Mouse (Mus musculus) adrenal gland, adult 2 months (tissue): Measurements from ENCODE around the gene Eef1akmt4. TPM values are rescaled to one million over a fixed set of nuclear protein-coding genes. Genes with fewer than 3 reads are reported as not detected.
"Not testable (repeated sequence)": the region's sequence is repeated elsewhere in the genome, so short reads cannot be mapped to it uniquely, and the experiment has no call there.

Experiments
- DNase-seq: peaks from one replicate; pipeline ENCODE4 v3.0.0; 2021
- microRNA-seq, 2 experiments: library from miRNA; unstranded; fragments of <30 nt; microRNA quantifications; one replicate each; pipeline ENCODE4 v1.2.0; 2021
- polyA plus RNA-seq: library from polyadenylated mRNA; depleted of rRNA; stranded (reverse); fragments of >200 nt; gene quantifications from 2 replicates; pipeline ENCODE4 v1.2.3, GENCODE M21; 2012; rRNA removed
- total RNA-seq, 2 experiments: library from RNA; stranded (reverse); gene quantifications; 2 replicates each; pipeline ENCODE4 v1.2.3; 2021

Eef1akmt4 gene
- total and polyA plus RNA-seq, 3 experiments = 9.2 to 9.5 (median 9.2) TPM

GRCm38 (mm10) chr16:20623211-20623610 lies 11.8 kb downstream of the Eef1akmt4 start:
- DNase-seq = no peak

DNA sequence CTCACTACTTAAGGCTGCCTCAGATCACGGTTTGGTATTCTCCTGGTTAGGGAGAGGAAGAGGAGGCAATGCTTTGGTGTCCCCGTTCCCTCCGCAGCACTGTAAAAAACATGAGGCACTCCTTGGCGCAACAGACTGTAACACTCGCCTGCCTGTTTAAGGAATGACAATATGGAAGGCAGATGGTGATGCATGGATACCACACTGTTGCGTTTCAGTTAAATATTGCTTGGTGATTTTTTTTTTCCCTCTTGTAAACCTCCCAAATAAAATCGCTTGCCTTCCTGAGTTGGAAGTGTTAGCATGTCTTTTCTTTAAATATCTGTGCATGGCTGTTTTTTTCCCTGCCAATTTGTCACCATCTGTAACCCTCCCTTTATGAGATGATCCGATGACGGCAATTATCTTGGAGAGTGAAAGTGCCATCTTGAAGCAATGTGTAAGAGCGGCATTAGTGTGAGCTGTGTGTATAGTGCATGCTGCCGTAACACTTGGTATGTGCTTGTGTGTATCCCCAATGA lies 17.5 kb downstream of the Eef1akmt4 start:
- DNase-seq = no peak

- peak; percentile 54 for DNase-seq
Measured at GRCm38 (mm10) chr16:20629731-20630634, 18.6 kb downstream of the Eef1akmt4 start, which contains the start of gene Ece2. Gene Ece2 (plus strand): TSS chr16:20629828.

GRCm38 (mm10) chr16:20637410-20637809 lies 26.0 kb downstream of the Eef1akmt4 start:
- no peak for DNase-seq

DNA sequence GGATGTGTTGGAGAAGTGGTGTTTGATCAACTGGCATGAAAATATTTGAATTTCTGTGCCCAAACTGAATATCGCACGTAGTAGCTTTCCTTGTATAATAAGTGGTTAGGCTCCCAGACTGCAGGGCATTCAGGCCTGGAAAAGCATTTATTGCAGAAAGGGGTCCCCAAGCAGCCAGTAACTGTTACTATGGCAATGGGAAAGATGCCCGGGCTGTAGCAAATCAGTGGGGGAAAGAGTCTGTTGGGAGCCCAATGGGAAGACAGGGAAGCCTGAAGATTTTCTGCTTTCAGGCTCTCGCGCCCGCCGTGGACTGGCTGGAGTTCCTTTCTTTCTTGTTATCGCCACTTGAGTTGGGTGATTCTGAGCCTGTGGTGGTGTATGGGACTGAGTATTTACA lies 27.0 kb downstream of the Eef1akmt4 start:
- no peak for DNase-seq

DNA sequence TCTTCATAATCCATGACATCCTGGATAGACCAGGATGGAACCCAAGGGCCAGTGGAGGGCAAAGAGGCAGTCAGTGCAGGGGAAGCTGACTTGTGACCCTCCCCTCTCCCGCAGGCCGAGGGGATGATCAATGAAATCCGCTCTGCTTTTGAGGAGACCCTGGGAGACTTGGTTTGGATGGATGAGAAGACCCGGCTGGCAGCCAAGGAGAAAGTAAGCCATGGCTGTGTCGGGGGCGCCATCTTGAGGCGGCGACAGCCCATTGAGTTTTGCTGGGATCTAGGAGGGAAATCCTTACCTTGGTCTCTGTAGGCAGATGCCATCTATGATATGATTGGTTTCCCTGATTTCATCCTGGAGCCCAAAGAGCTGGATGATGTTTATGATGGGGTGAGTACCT lies 30.8 kb downstream of the Eef1akmt4 start:
- DNase-seq = peak; percentile 80

DNA sequence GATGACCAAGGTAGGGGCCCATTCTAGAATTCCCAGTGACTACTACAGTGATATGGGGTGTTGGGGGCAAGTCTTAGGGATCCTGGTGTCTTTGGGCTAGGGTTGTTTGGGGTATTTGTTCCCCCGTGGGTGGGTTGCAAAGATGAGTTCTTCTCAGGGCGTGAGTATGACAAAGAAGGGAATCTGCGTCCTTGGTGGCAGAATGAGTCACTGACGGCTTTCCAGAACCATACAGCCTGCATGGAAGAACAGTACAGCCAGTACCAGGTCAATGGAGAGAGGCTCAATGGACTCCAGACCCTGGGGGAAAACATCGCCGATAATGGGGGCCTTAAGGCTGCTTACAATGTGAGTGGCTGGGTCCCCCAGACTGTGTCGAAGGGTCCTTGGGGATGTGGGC lies 32.5 kb downstream of the Eef1akmt4 start:
- peak; percentile 80 for DNase-seq

DNA sequence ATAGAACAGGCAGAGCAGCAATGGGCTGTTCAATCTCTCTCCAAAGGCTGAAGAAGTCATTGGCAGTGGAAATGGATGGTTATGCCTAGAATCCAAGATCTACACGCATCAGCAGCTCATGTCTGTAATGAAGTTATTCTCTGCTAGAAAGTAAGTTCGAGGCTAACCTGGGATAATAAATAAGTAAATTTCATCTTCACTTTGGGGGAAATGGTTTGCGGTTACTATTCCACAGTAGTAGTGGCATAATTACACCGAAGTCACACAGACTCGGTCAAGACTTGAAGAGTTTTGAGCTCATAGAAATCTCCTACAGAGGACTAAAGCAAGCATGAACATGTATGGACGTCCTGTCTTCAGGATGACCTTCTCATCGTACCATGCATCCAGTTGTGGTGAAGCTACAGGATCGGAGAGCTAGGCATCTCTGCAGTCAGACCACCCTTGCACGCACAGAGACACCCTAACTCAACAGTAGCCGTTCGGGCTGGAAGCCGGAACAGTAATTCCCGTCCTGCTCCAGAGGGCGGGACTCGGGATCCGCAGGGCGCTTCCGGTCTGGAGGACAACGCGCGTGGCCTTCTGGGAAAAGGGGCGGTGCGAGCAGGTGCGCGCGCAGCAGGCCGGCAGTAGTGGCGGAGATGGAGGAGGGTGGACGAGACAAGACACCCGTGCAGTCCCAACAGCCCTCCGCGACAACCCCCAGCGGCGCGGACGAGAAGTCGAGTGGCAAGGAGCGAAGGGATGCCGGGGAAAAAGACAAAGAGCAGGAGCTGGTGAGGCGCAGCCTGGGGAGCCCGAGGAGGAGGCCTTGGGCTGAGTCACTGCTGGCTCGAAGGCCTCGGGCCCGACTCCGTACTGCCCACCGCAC lies 39.9 kb downstream of the Eef1akmt4 start, which contains the start of gene Psmd2:
Gene Psmd2 (plus strand): TSS at position 577 of the 871 bp plus-strand sequence.
- DNase-seq = peak; percentile 98

DNA sequence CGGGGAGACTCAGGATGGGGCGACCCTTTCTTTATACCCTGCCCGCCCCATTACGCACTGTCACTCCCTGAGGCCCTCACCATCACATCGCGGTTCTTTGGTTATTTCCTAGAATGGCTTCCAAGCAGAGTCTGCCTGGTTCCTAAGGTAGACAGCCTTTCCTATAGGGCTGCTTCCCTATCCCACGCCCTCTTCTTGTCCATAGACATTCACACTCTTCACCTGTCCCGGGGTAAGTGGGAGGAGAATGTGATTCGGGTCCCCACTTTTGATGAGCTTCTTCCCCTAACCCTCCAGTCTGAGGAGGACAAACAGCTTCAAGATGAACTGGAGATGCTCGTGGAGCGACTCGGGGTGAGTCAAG lies 40.5 kb downstream of the Eef1akmt4 start:
- DNase-seq = no peak

- no peak for DNase-seq
Measured at GRCm38 (mm10) chr16:20653315-20653714, 41.9 kb downstream of the Eef1akmt4 start.

- DNase-seq = no peak
Measured at GRCm38 (mm10) chr16:20657661-20658060, 46.3 kb downstream of the Eef1akmt4 start.

DNA sequence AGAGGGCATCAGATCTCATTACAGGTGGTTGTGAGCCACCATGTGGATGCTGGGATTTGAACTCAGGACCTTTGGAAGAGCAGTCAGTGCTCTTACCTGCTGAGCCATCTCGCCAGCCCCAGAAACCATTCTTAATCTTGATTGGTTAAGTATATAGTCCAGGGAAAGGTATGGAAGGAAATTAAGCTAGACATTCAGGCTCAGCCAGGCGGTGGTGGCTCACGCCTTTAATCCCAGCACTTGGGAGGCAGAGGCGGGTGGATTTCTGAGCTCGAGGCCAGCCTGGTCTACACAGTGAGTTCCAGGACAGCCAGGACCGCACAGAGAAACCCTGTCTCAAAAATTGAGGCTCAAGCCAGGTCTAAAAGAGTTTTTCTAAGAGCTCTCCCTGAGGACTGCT lies 56.6 kb downstream of the Eef1akmt4 start, which contains the start of gene Eif4g1:
Gene Eif4g1 (plus strand): TSS at position 301 of the 400 bp plus-strand sequence.
- not testable (repeated sequence) for DNase-seq

Small RNAs within 50 kb of the gene (microRNA-seq; reads per million reads assigned to microRNA genes)
- 4.2 to 7.4 reads per million in 2 experiments for gene Mir1224

Other genes with a start within 250 kb of the Eef1akmt4 start
- 10 to 100 TPM; 62.3 to 66.4 TPM for gene Abcc5, start 185.2 kb upstream of the Eef1akmt4 start, total RNA-seq
- gene Abcc5, start 185.2 kb upstream of the Eef1akmt4 start, polyA plus RNA-seq = 51.2 and 52.3 TPM in 2 replicates
- 10 to 100 TPM; 50.2 to 67.1 TPM for gene Eif2b5, start 112.8 kb upstream of the Eef1akmt4 start, total RNA-seq
- 18.4 and 20.7 TPM in 2 replicates for gene Eif2b5, start 112.8 kb upstream of the Eef1akmt4 start, polyA plus RNA-seq
- 10 to 100 TPM; 32.3 to 45.5 TPM for gene Dvl3, start 94.6 kb upstream of the Eef1akmt4 start, total RNA-seq
- 43.7 and 52.2 TPM in 2 replicates for gene Dvl3, start 94.6 kb upstream of the Eef1akmt4 start, polyA plus RNA-seq
- gene Ap2m1, start 76.1 kb upstream of the Eef1akmt4 start, total RNA-seq = 100 to 1,000 TPM; 276 to 366 TPM
- gene Ap2m1, start 76.1 kb upstream of the Eef1akmt4 start, polyA plus RNA-seq = 282 and 345 TPM in 2 replicates
- 100 to 1,000 TPM in 1 of 2 experiments, 10 to 100 TPM in 1; 84.6 to 106 TPM for gene Abcf3, start 63.0 kb upstream of the Eef1akmt4 start, total RNA-seq
- gene Abcf3, start 63.0 kb upstream of the Eef1akmt4 start, polyA plus RNA-seq = 27.6 and 27.7 TPM in 2 replicates
- gene Vwa5b2, start 22.1 kb upstream of the Eef1akmt4 start, total RNA-seq = 1 to 10 TPM; 1.3 to 1.4 TPM
- gene Vwa5b2, start 22.1 kb upstream of the Eef1akmt4 start, polyA plus RNA-seq = 3.7 and 5.9 TPM in 2 replicates
- gene Gm49333, start within 50 bp of the Eef1akmt4 start, total RNA-seq = not detected
- not detected in 2 replicates for gene Gm49333, start within 50 bp of the Eef1akmt4 start, polyA plus RNA-seq
- 10 to 100 TPM; 28.9 to 37.1 TPM for gene Alg3, start 142 bp downstream of the Eef1akmt4 start, total RNA-seq
- gene Alg3, start 142 bp downstream of the Eef1akmt4 start, polyA plus RNA-seq = 32.3 and 47.0 TPM in 2 replicates
- 10 to 100 TPM; 36.8 to 56.4 TPM for gene Camk2n2, start 9.7 kb downstream of the Eef1akmt4 start, total RNA-seq
- 33.3 and 42.3 TPM in 2 replicates for gene Camk2n2, start 9.7 kb downstream of the Eef1akmt4 start, polyA plus RNA-seq
- 10 to 100 TPM in 1 of 2 experiments, 1 to 10 TPM in 1; 9.3 to 18.8 TPM for gene Ece2, start 18.2 kb downstream of the Eef1akmt4 start, total RNA-seq
- gene Ece2, start 18.2 kb downstream of the Eef1akmt4 start, polyA plus RNA-seq = 2.3 and 5.0 TPM in 2 replicates
- 100 to 1,000 TPM; 215 to 285 TPM for gene Psmd2, start 40.1 kb downstream of the Eef1akmt4 start, total RNA-seq
- 38.1 and 43.8 TPM in 2 replicates for gene Psmd2, start 40.1 kb downstream of the Eef1akmt4 start, polyA plus RNA-seq
- 100 to 1,000 TPM; 368 to 454 TPM for gene Eif4g1, start 56.7 kb downstream of the Eef1akmt4 start, total RNA-seq
- gene Eif4g1, start 56.7 kb downstream of the Eef1akmt4 start, polyA plus RNA-seq = 486 and 565 TPM in 2 replicates
- gene Fam131a, start 81.6 kb downstream of the Eef1akmt4 start, total RNA-seq = 10 to 100 TPM; 10.3 to 13.3 TPM
- gene Fam131a, start 81.6 kb downstream of the Eef1akmt4 start, polyA plus RNA-seq = 24.9 and 29.4 TPM in 2 replicates
- gene Polr2h, start 106.1 kb downstream of the Eef1akmt4 start, total RNA-seq = 10 to 100 TPM; 31.2 to 45.2 TPM
- 9.3 and 9.5 TPM in 2 replicates for gene Polr2h, start 106.1 kb downstream of the Eef1akmt4 start, polyA plus RNA-seq
- 10 to 100 TPM; 24.5 to 60.5 TPM for gene Clcn2, start 106.2 kb downstream of the Eef1akmt4 start, total RNA-seq
- 198 and 282 TPM in 2 replicates for gene Clcn2, start 106.2 kb downstream of the Eef1akmt4 start, polyA plus RNA-seq
- 10 to 100 TPM in 1 of 2 experiments, 1 to 10 TPM in 1; 9.1 to 19.3 TPM for gene Chrd, start 121.5 kb downstream of the Eef1akmt4 start, total RNA-seq
- 41.4 and 43.5 TPM in 2 replicates for gene Chrd, start 121.5 kb downstream of the Eef1akmt4 start, polyA plus RNA-seq
- 1 to 10 TPM; 1.2 to 6.4 TPM for gene Thpo, start 122.9 kb downstream of the Eef1akmt4 start, total RNA-seq
- 9.7 and 15.3 TPM in 2 replicates for gene Thpo, start 122.9 kb downstream of the Eef1akmt4 start, polyA plus RNA-seq